Mouse (Mus musculus): ENCODE data around the gene Cer1.

The Cer1 gene

GRCm38 (mm10) chr4:82859131-82860125, 25.5 kb downstream of the Cer1 start, which contains the start of gene Zdhhc21:
Gene Zdhhc21, minus strand, starts transcription at chr4:82859958.
- no peak for TF ChIP-seq GATA4 (IDR thresholded peaks at IDR 0.05; ENCODE audit: insufficient replicate concordance, low read length)

- TF ChIP-seq GATA4 (IDR thresholded peaks at IDR 0.05; ENCODE audit: insufficient replicate concordance, low read length), result no peak
These were observed 26.4 kb downstream of the Cer1 start for GRCm38 (mm10) chr4:82858431-82859010.

GRCm38 (mm10) chr4:82856986-82857385, 28.0 kb downstream of the Cer1 start:
- no peak for TF ChIP-seq GATA4 (IDR thresholded peaks at IDR 0.05; ENCODE audit: insufficient replicate concordance, low read length)

GRCm38 (mm10) chr4:82853809-82854208, 31.1 kb downstream of the Cer1 start:
- no peak for TF ChIP-seq GATA4 (IDR thresholded peaks at IDR 0.05; ENCODE audit: insufficient replicate concordance, low read length)

GRCm38 (mm10) chr4:82848552-82849234, 36.3 kb downstream of the Cer1 start:
- TF ChIP-seq GATA4 (IDR thresholded peaks at IDR 0.05; ENCODE audit: insufficient replicate concordance, low read length), result no peak

- TF ChIP-seq GATA4 (IDR thresholded peaks at IDR 0.05; ENCODE audit: insufficient replicate concordance, low read length), result no peak
These were observed 47.3 kb downstream of the Cer1 start for GRCm38 (mm10) chr4:82837526-82838240.

All from liver, adult (tissue).